Mouse (Mus musculus): ENCODE results near the gene Rpl32.

GRCm38 (mm10) chr6:115759461-115759860, 49.1 kb downstream of the Rpl32 start:
- TF ChIP-seq CTCF (IDR thresholded peaks at IDR 0.05; ENCODE audit: extremely low read depth, insufficient read depth, low read length) = no peak
- TF ChIP-seq POLR2A (IDR thresholded peaks at IDR 0.05; ENCODE audit: extremely low read depth, insufficient read depth, low read length) = no peak
